Mouse (Mus musculus): ENCODE measurements around the gene Sec24d.

The Sec24d gene

GRCm38 (mm10) chr3:123397562-123398481 is 130.6 kb downstream of the Sec24d start:
- DNase-seq (ENCODE audit: low read depth) = peak; percentile 85

DNA sequence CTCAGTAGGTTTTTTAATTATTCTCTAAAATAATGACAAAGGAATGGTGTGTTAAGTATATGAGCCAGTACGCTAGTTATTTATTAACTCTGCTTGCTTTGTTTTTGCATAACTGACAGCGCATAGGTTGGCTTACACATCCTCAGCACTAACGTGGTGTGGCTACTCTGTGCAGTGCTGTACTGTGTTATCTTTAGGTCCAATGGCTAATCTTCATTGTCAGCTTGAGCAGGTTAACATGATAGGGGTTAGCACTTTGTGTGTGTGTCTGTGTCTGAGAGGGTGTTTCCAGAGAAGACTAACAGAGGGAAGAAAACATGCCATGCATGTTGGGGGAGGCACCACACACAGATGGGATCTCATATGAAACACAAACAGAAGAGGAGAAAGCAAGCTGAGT is 137.7 kb downstream of the Sec24d start:
- DNase-seq (ENCODE audit: low read depth) = no peak

GRCm38 (mm10) chr3:123411821-123412578 is 144.7 kb downstream of the Sec24d start:
- no peak for DNase-seq (ENCODE audit: low read depth)

- no peak for DNase-seq (ENCODE audit: low read depth)
Measured at GRCm38 (mm10) chr3:123413173-123413572, 145.9 kb downstream of the Sec24d start.
